Mouse (Mus musculus): ENCODE measurements around the gene Cachd1. TPM values are rescaled to one million over a fixed set of nuclear protein-coding genes. Genes with fewer than 3 reads are reported as not detected.

Gene Cachd1
- total RNA-seq, 2 experiments from 2014 or later, result 12.0 to 66.2 TPM

DNA sequence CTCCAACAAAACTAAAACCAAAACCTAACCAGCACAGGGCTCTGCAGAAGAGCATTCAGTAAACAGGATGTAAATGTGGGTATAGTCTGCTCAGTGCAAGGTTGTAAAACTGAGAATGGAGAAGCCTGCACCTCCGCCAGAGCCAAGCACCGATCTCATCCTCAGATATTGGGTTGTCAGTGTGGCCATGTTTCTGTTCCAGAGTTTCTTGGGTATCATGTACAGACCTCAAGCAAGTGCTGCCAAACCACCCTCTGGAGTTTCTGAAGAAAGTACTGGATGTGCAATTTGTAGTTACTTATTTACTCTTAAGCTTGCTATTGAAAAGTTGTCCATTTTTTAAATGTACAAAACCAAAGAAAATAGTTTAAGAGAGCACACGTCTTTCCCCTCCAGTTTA, 6.4 kb downstream of the Cachd1 start:
- no peak for ATAC-seq (replicated peaks; ENCODE audit: low FRiP score, poor library complexity, severe bottlenecking)

DNA sequence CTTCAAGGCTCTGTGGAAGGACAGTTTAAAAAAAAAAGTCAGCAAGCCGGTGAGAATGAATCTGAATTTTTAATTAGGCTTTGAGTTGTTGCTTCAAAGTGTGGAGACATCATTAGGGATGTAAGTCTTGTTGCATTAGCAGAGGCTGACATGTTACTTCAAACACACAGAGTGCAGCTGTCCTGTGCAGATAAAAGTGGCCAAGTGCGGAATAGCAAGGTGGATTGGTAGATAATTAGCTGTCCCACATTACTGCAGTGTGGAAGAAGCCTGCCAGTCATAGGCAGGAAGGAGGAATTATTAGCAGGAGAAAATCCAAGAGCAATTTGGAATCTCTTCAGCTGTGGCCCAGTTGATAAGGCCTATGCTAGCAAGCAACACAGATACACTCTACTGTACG, 10.7 kb downstream of the Cachd1 start:
- ATAC-seq (replicated peaks; ENCODE audit: low FRiP score, poor library complexity, severe bottlenecking), result no peak

DNA sequence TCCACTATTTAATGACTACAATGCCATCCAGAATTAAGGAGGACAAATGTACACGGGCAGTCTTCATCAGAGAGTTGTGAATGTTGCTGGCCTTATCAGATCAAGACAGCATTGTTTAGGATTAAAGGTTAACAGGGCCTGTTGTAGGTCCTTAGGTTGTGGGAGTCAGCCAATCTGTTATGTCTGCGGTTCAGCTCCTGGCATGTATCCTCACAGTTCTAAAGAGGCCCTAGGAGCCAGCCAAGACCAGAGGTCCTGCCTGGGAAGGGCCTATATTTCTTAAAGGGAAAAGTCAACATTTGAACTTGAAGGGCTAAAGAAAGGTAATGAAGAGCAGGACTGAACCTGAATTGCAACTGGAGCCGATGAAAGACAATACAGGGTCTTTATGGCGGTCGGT, 13.7 kb downstream of the Cachd1 start:
- no peak for ATAC-seq (replicated peaks; ENCODE audit: low FRiP score, poor library complexity, severe bottlenecking)

DNA sequence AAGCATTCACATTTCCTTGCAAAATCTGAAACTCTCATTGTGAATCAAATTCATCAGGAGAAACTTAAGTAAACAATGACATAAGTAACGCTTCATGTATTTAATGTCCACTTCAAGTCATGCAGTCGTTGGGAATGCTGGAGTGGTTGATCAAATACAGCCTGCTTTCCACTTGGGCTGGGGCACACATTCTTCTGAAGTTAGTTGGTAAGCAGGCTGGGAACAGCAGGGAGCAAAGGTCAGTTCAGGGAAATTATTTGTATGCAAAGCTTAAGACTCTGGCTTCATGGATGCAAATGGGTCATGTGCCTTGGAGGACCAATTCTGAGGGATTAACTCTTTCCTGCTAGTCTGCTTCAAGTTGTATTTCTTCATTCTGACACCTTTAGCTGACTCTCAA, 16.7 kb downstream of the Cachd1 start:
- ATAC-seq (replicated peaks; ENCODE audit: low FRiP score, poor library complexity, severe bottlenecking), result no peak

DNA sequence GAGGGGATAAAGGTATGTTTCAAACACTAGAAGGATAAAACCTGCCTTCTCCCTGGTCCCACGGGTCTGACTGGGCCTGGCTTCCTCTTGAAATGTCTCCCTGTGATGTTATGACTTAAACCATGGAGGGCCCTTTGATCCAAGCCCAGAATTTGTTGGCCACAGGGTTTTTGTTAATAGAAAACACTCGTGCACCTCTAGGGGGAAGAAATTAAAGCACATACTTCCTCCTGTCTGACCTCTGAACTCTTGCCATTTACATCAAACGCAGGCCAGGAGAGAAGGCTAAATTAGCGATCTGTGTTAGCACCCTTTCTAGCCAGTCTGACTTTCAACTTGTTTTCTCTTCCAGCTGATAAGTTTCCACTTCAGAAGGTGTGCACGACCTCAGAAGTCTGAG, 19.0 kb downstream of the Cachd1 start:
- ATAC-seq (replicated peaks; ENCODE audit: low FRiP score, poor library complexity, severe bottlenecking), result no peak

DNA sequence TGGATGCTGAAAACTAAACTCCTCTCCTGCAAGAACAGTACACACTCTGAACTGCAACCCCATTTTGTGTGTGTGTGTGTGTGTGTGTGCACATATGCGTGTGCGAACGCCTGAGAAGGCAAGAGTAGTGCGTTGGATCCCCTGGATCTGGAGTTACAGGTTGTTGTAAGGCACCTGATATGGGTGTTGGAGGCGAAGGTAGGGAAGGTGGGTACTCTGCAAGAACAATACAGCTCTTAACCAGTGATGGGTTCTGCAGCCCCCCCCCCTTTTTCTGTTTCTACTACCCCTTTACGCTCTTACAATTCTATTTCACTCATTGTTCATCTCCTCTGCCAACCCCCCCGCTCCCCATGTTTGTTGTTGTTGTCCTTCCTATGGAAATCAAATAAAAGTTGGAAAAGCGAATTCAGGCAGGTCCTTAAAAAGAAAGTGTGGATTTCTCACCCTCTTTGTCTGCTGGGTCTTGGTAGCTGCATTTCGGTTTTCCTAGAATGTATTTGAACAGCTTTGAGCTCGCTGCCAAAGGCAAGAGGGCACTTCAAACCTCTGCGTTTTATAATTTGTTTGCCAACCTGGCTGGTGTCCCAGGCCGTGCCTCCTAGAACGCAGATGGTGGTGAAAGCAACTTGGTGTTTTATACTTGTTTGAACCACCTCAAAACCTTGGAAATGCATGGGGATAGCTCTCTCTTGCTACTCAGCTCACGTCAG, 24.4 kb downstream of the Cachd1 start:
- no peak for ATAC-seq (replicated peaks; ENCODE audit: low FRiP score, poor library complexity, severe bottlenecking)

DNA sequence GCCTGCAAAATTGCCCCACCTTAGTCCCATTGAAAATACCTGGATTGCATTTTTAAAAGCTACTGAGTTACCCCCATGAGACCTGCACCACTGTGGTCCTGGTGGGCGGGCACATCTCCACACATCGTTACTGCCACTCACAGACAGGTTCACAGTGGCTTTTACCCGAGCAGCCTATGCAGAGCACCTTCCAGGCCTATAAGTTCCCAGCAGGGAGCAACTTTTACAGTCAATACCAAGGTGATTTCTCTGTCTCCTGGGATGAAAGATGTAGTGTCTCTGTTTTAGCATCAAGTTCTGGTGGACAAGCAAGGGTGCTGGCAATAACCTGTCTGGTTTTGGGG, 24.9 kb downstream of the Cachd1 start:
- ATAC-seq (replicated peaks; ENCODE audit: low FRiP score, poor library complexity, severe bottlenecking), result no peak

DNA sequence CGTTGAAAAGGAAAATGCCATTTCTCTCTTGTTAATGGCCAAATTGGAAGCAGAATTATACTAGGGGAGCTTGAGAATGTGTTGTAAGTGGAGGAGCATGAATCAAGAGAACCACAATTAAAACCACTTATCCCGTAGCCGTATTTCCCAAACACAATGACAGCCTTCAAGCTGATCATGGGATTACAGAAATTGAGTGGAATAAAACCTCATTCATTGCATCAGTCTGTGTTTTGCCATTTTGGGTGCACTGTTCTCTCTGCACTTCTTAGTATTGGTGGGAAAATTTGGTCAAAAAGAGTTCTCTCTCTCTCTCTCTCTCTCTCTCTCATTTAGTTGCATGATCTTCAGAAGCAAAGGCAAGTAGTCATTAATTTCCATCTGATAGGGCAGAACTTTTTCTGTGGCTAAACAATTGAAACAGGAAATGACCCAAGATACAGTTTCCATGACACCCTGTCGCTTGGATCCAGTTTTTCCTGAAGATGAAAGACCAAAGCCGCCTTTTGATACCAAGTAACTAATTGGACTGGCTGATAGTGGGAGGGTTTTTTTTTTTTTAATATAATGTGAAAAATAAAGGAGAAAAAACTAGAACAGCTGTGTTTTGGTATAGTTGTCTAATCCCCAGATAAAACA, 34.7 kb downstream of the Cachd1 start:
- no peak for ATAC-seq (replicated peaks; ENCODE audit: low FRiP score, poor library complexity, severe bottlenecking)

DNA sequence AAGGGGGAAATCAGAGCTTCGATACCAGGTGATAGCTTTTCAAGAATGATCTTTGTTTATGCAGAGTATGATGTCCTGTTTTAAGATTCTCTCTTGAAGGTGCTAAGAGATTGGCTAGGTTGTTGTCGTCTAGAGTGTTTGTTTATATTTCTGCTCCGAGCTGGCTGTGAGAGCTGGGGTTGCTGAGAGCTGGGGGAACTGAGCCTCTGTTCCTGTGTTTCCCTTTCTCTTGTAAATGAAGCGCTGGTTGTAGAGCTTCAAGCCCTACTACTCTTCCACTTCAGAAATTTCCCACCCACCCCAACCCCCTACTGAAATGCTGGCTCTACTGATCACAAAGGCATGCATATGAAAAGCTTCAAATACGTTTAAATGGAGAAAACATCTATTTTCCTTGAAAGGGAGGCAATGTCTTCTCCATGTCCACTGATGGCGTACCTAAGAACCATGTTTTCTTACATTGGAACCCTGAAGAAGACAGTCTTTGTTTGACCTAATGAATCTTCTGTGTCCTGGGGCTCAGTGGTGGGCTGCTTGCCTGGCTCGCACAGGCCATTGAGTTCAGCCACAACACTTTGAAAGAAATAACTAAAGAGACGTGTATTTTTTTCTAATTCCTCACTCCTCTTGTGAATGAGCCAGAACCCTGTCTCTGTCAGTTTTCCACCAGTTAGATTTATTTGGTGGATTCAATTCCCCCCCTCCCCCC, 35.5 kb downstream of the Cachd1 start:
- ATAC-seq (replicated peaks; ENCODE audit: low FRiP score, poor library complexity, severe bottlenecking), result no peak

DNA sequence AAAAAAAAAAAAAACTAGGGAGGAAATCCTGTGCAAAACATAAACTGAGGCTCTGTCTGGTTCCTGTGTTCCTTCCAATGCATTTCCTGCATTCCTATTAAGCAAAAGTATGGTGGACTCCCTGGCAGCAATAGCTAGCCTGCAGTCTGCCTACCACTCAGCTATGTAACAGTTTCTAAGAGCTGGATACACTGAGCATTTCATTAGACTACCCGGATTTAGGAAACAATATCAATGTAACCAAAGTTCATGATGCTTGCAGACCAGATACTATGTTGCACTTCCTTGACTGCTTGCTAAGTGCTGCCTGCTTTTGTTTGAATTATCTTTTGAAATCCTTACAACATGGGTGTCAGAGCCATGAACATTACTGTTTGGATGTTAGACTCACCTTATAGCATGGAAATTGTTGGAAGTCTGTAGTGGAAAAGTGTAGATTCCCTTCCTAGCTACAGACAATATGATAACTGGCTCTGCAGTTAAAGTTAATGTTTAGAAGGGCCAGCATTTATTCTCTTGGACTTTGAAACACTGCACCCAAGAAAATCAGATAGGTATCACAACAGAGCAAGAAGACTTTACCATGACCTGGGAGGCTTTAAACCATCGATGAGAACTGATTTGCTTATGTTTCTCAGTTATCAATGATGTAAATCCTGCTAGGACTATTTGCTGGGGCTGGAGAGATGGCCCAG, 37.4 kb downstream of the Cachd1 start:
- no peak for ATAC-seq (replicated peaks; ENCODE audit: low FRiP score, poor library complexity, severe bottlenecking)

DNA sequence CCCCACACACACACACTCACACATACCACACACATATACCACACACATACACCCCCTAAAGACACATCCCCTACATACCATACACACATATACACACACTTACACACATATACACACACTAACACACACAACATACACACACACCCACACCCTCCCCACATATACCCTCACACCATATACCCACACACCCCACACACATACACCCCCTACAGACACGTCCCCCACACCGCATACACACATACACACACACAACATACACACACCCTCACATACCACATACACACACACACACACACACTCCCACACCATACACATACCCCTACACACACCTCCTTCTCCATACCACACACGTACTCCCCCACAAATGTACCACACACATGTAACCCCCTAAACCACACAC, 42.8 kb downstream of the Cachd1 start:
- no peak for ATAC-seq (replicated peaks; ENCODE audit: low FRiP score, poor library complexity, severe bottlenecking)

DNA sequence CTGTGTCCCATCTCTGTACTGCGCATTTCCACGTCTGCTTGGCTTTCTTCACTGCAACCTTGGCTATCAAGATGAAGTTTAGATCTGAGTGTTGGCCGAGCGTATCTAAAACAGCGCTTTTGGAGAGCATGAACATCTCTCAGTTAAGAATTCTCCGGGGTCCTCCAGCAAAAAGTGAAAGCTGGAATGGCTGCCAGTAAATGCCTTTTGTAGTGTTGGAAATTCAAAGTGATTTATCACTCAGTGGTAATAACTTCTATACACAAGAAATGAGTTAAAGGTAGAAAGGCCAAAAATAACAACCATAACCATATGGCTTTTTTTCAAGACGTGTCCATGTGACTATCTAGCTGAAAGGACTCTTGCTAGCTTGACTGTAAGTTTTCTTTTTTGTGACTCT, 46.1 kb downstream of the Cachd1 start:
- ATAC-seq (replicated peaks; ENCODE audit: low FRiP score, poor library complexity, severe bottlenecking), result no peak

DNA sequence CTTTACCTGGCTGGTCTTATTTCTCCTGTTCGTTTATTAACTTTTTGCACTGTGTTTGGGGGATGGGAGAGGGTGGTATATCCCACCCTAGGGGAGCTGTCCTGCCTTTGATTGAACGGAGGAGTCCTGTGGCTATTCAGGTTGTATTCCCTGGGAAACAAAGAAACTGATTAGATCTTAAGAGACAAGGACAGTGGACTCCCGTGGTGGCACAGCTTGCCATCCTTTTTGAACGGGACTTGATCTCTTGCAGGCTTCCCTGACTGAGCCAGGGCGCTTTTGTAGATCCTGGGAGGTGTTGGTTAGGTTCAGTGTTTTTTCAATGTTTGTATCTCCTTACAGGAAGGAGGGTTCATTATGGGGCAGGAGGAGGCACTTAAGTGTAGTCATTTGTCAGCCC, 50.9 kb downstream of the Cachd1 start:
- ATAC-seq (replicated peaks; ENCODE audit: low FRiP score, poor library complexity, severe bottlenecking), result no peak

DNA sequence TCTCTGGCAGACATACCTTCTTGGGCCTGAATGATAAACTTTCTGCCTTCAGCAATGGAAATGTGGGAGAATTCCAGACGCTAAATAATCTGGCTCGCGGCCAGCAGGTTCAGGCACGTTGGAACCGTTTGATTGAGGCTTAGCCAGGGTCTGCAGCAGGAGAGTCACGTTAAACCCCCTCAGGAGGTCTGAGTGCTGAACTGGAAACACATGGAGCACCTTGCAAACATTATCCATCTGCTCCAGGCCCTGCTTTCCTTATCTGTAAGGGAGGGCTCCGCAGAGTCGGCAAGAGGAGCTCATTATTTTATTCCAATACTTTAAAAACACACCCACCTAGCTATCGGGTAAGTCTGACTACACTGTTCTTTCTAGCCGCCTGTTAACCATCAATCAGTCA, 52.3 kb downstream of the Cachd1 start:
- ATAC-seq (replicated peaks; ENCODE audit: low FRiP score, poor library complexity, severe bottlenecking), result no peak

DNA sequence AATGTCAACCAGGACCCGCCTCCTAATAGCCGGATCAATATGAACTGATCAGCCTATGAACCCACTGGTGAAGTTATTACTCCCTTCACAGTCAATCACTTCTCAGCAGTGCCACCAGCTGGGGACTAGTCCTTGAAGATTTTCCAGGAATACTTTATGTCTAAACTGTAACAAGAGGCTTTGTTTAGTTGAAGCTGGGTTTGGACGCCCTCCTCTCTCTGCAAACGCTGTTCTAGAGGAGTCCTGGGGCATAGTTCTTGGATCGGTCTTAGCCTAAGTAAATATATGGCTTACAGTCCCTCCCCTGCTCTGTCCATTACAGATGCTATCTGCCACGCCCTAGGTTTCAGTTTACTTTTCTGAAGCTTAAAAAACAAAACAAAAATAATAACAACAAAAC, 60.7 kb downstream of the Cachd1 start:
- no peak for ATAC-seq (replicated peaks; ENCODE audit: low FRiP score, poor library complexity, severe bottlenecking)

DNA sequence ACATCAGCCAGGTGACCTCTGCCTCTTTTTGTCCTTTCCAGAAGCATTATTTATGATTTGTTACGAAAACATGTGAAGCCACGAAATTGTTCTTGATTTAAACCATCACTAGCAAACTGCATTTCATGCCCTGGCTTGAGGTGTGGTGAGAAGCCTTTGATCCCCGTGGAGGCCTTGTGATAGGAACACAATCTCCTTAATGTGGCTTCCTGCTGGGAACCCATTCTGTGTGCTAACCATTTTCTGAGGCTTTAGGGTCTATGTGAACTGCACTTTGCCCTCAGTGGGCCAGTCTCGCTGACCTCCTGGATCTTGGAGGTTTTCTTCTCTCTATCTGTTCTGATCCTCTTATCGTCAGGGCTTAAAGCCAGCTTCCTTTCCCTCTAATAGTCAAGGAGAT, 66.2 kb downstream of the Cachd1 start:
- no peak for ATAC-seq (replicated peaks; ENCODE audit: low FRiP score, poor library complexity, severe bottlenecking)

DNA sequence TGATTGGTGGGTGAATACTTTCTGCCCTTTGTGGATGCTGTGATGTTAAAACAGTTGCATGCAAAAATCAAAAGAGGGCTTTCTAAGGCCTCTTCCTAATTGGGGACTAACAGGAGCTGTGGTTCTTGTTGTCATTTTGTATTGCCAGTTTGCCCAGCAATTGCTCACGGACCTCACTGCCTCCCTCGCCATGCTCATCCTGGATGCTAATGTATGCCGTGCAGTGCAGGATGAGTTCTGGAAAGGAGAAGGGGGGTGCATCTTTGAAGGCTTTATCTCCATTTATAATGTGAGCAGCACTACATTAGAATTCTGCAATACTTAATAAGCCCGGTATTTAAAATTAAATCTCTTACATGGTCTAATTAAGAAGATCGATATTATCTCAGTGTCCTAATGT, 66.6 kb downstream of the Cachd1 start:
- ATAC-seq (replicated peaks; ENCODE audit: low FRiP score, poor library complexity, severe bottlenecking), result no peak

DNA sequence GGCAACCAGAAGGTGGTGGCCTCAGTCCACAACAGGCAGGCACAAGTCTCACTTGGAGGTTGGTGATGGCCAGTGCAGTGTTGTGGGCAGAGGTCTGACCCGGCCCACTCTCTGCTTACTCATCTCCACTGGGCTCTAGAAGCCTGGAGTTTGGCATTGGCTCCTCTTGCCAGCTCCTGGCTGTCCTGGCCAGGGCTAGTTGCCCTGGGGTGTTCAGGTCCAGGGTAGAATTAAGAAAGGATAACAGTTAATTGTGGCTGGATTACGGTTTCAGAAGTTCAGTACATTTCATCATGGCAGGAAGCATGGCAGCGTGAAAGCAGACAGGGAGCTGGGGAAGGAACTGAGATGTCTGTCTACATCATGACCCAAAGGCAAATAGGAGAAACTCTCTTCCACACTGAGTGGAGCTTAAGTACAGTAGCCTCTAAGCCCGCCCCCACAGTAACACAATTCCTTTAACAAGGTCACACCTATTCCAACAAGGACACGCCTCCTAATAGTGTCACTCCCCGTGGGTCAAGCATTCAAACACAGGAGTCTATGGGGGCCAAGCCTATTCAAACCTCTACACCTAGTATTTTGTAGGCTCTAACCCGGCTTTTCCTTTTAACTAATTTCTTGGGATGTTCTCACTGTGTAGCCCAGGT, 74.5 kb downstream of the Cachd1 start:
- ATAC-seq (replicated peaks; ENCODE audit: low FRiP score, poor library complexity, severe bottlenecking), result no peak

DNA sequence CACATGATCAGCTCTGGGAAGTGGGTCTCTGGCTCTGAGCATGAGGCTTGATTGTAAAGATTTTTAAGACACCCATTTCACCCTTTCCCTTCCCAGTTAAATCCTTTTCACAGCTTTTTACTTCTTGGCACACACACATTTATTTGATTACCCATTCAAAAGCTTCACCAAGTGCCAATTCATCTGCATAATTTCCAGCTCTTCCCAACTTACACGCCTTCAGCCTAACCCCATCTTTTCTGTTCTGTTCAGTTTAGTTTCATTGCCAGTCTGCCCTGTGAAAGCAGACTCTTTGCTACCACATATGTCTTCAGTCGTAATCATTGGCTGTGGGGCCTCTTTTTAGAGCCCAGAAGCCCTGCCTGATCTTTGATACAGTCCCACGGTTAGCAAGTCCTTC, 76.0 kb downstream of the Cachd1 start:
- ATAC-seq (replicated peaks; ENCODE audit: low FRiP score, poor library complexity, severe bottlenecking), result no peak

DNA sequence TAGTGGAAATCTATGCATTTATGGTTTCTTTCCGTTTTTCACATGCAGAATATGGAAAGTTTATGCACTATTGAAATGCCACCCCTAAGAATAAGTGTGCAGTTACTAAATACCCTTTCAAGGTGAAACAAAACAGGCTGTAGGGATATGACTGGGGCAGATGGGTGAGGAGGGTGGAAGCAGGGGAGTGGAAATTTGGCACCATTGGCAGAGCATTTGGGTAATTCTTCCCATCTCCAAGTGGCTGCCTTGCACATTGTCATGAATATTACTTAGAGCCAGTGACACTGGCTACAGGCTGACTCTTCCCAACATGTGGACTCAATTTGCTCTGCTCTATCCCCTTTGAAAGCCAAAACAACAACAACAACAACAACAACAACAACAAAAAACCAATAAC, 77.0 kb downstream of the Cachd1 start:
- no peak for ATAC-seq (replicated peaks; ENCODE audit: low FRiP score, poor library complexity, severe bottlenecking)

All from erythroid progenitor cell, adult 5-6 weeks (primary cell).